Mouse (Mus musculus): ENCODE measurements around the gene Vipr1.
A peak's percentile ranks its signal among the peaks of the same experiment; 100 is the strongest.

The Vipr1 gene

GRCm38 (mm10) chr9:121633306-121633705 lies 9.2 kb upstream of the Vipr1 start:
- no peak for DNase-seq (ENCODE audit: low read depth)

GRCm38 (mm10) chr9:121635835-121636576 lies 6.5 kb upstream of the Vipr1 start:
- DNase-seq (ENCODE audit: low read depth) = peak; percentile 21

GRCm38 (mm10) chr9:121639790-121640189 lies 2.7 kb upstream of the Vipr1 start:
- DNase-seq (ENCODE audit: low read depth) = no peak

GRCm38 (mm10) chr9:121641235-121641915 lies 1.1 kb upstream of the Vipr1 start:
- no peak for DNase-seq (ENCODE audit: low read depth)

- no peak for DNase-seq (ENCODE audit: low read depth)
Observed at GRCm38 (mm10) chr9:121642001-121642400, 515 bp upstream of the Vipr1 start, which contains the start of gene Lyzl4. TSS of gene Lyzl4 (minus strand) at chr9:121642096.

- no peak for DNase-seq (ENCODE audit: low read depth)
Observed at GRCm38 (mm10) chr9:121644855-121645254, 2.3 kb downstream of the Vipr1 start.

GRCm38 (mm10) chr9:121647026-121647425 lies 4.5 kb downstream of the Vipr1 start:
- no peak for DNase-seq (ENCODE audit: low read depth)

- no peak for DNase-seq (ENCODE audit: low read depth)
Observed at GRCm38 (mm10) chr9:121653668-121654067, 11.2 kb downstream of the Vipr1 start.

- no peak for DNase-seq (ENCODE audit: low read depth)
Observed at GRCm38 (mm10) chr9:121656322-121656721, 13.8 kb downstream of the Vipr1 start.

GRCm38 (mm10) chr9:121657143-121657542 lies 14.6 kb downstream of the Vipr1 start:
- no peak for DNase-seq (ENCODE audit: low read depth)

GRCm38 (mm10) chr9:121658248-121658647 lies 15.7 kb downstream of the Vipr1 start:
- no peak for DNase-seq (ENCODE audit: low read depth)

GRCm38 (mm10) chr9:121659791-121660190 lies 17.3 kb downstream of the Vipr1 start:
- DNase-seq (ENCODE audit: low read depth) = no peak

- no peak for DNase-seq (ENCODE audit: low read depth)
Observed at GRCm38 (mm10) chr9:121663467-121663866, 21.0 kb downstream of the Vipr1 start.

- no peak for DNase-seq (ENCODE audit: low read depth)
Observed at GRCm38 (mm10) chr9:121664104-121664503, 21.6 kb downstream of the Vipr1 start.

- no peak for DNase-seq (ENCODE audit: low read depth)
Observed at GRCm38 (mm10) chr9:121666957-121667630, 24.6 kb downstream of the Vipr1 start.

GRCm38 (mm10) chr9:121667822-121668221 lies 25.3 kb downstream of the Vipr1 start:
- no peak for DNase-seq (ENCODE audit: low read depth)

GRCm38 (mm10) chr9:121669348-121669791 lies 26.9 kb downstream of the Vipr1 start:
- DNase-seq (ENCODE audit: low read depth) = no peak

GRCm38 (mm10) chr9:121671300-121671699 lies 28.8 kb downstream of the Vipr1 start:
- peak; percentile 74 for DNase-seq (ENCODE audit: low read depth)

GRCm38 (mm10) chr9:121672311-121672710 lies 29.8 kb downstream of the Vipr1 start:
- DNase-seq (ENCODE audit: low read depth) = peak; percentile 18

- DNase-seq (ENCODE audit: low read depth) = no peak
Observed at GRCm38 (mm10) chr9:121673716-121674115, 31.2 kb downstream of the Vipr1 start.

GRCm38 (mm10) chr9:121675011-121675410 lies 32.5 kb downstream of the Vipr1 start:
- peak; percentile 67 for DNase-seq (ENCODE audit: low read depth)

- DNase-seq (ENCODE audit: low read depth) = no peak
Observed at GRCm38 (mm10) chr9:121675556-121675955, 33.0 kb downstream of the Vipr1 start.

- peak; percentile 73 for DNase-seq (ENCODE audit: low read depth)
Observed at GRCm38 (mm10) chr9:121677069-121677468, 34.6 kb downstream of the Vipr1 start.

Data from 416B (cell line).